ENCODE assay signal across 9 mouse cellular contexts in genomic region chr14:22783211-22784161, GRCm38 (mm10).
DNase-seq lines count a peak whose midpoint lies in the region; ATAC-seq lines count a peak whose summit lies in the region.
"Had no signal": no experiment of that assay in that cellular context is flagged by ENCODE, and none has a peak within 500 bp of the region (broad histone marks: within the 10 kb centered on the region; RNA-seq: fewer than 3 reads in every experiment).

No protein-coding gene starts in this region.

- peaks cover 14% of the 10 kb centered on the region for H3K4me1 ChIP-seq in hindbrain, embryonic 15.5 days (replicated peaks)
- H3K4me1 ChIP-seq in lung, embryonic 16.5 days (replicated peaks; ENCODE audit: control insufficient read depth, insufficient read depth, low read length), result peaks cover 14% of the 10 kb centered on the region
- peaks cover 16% of the 10 kb centered on the region for H3K4me1 ChIP-seq in stomach, embryonic 16.5 days (ENCODE audit: control insufficient read depth, insufficient read depth, low read length)
- H3K4me1 ChIP-seq: liver, embryonic 15.5 days had no signal

- DNase-seq in 416B (ENCODE audit: low read depth) (peak; percentile 15), MN1 (ENCODE audit: low spot score) (peak; percentile 58)
- DNase-seq in cerebellum, adult 9-10 months, result no peak
- DNase-seq in left cerebral cortex, adult 18-20 months (ENCODE audit: low spot score in 2 of 2), result no peak
- DNase-seq in thymus, adult 18-20 months, result no peak

- no peaks in the 10 kb centered on the region for H3K9me3 ChIP-seq in hindbrain, embryonic 15.5 days
- no peaks in the 10 kb centered on the region for H3K9me3 ChIP-seq in lung, embryonic 16.5 days (ENCODE audit: control insufficient read depth, low read length)
- no peaks in the 10 kb centered on the region for H3K9me3 ChIP-seq in stomach, embryonic 16.5 days (replicated peaks; ENCODE audit: control insufficient read depth, low read length)
- H3K9me3 ChIP-seq: liver, embryonic 15.5 days had no signal

- H3K4me2 ChIP-seq in hindbrain, embryonic 15.5 days, result no peak overlapping the region
- H3K4me2 ChIP-seq in lung, embryonic 16.5 days (ENCODE audit: low read depth, low read length), result peak overlapping the region; percentile 37
- H3K4me2 ChIP-seq in stomach, embryonic 16.5 days (ENCODE audit: low read depth, low read length), result peak overlapping the region; percentile 23
- H3K4me2 ChIP-seq: liver, embryonic 15.5 days had no signal

- H3K4me3 ChIP-seq in hindbrain, embryonic 15.5 days, result no peak overlapping the region
- 0 out of 2 replicates have a peak overlapping the region, but pooled peaks have one; percentile 9 for H3K4me3 ChIP-seq in lung, embryonic 16.5 days (ENCODE audit: low read length)
- H3K4me3 ChIP-seq in stomach, embryonic 16.5 days (replicated peaks; ENCODE audit: low read length), result no peak overlapping the region
- H3K4me3 ChIP-seq: liver, embryonic 15.5 days had no signal

- H3K9ac ChIP-seq in hindbrain, embryonic 15.5 days, result no peak overlapping the region
- H3K9ac ChIP-seq in lung, embryonic 16.5 days (ENCODE audit: low read length), result peak overlapping the region; percentile 22; the same call in 1 of the 2 replicates
- H3K9ac ChIP-seq in stomach, embryonic 16.5 days (ENCODE audit: low read length), result peak overlapping the region; percentile 40; the same call in 1 of the 2 replicates
- H3K9ac ChIP-seq: liver, embryonic 15.5 days had no signal

- 27% methylated on average over 15 of the region's 15 CpGs for WGBS in hindbrain, embryonic 15.5 days
- 10% methylated on average over 15 of the region's 15 CpGs for WGBS in lung, embryonic 16.5 days
- 6% methylated on average over 15 of the region's 15 CpGs for WGBS in stomach, embryonic 16.5 days

- H3K36me3 ChIP-seq in hindbrain, embryonic 15.5 days, result no peaks in the 10 kb centered on the region
- no peaks in the 10 kb centered on the region for H3K36me3 ChIP-seq in lung, embryonic 16.5 days (ENCODE audit: control insufficient read depth, insufficient read depth, low read length)
- no peaks in the 10 kb centered on the region for H3K36me3 ChIP-seq in stomach, embryonic 16.5 days (ENCODE audit: control insufficient read depth, insufficient read depth, low read length)
- H3K36me3 ChIP-seq: liver, embryonic 15.5 days had no signal

- H3K27ac ChIP-seq in hindbrain, embryonic 15.5 days (replicated peaks), result 0 out of 2 replicates have a peak overlapping the region, but pooled peaks have one; percentile 2
- peak overlapping the region; percentile 85 for H3K27ac ChIP-seq in lung, embryonic 16.5 days (ENCODE audit: low read length)
- peak overlapping the region; percentile 92 for H3K27ac ChIP-seq in stomach, embryonic 16.5 days (ENCODE audit: low read length)
- H3K27ac ChIP-seq: liver, embryonic 15.5 days had no signal

- no peaks in the 10 kb centered on the region for H3K27me3 ChIP-seq in hindbrain, embryonic 15.5 days
- no peaks in the 10 kb centered on the region for H3K27me3 ChIP-seq in lung, embryonic 16.5 days (ENCODE audit: control insufficient read depth, insufficient read depth, low read depth, low read length)
- no peaks in the 10 kb centered on the region for H3K27me3 ChIP-seq in stomach, embryonic 16.5 days (ENCODE audit: control insufficient read depth, insufficient read depth, low read length)
- H3K27me3 ChIP-seq: liver, embryonic 15.5 days had no signal

- ATAC-seq in hindbrain, embryonic 15.5 days (ENCODE audit: low FRiP score, low read depth), result peak; percentile 71
- ATAC-seq in lung, embryonic 16.5 days (ENCODE audit: low read depth), result peak; percentile 97
- ATAC-seq in stomach, embryonic 16.5 days (ENCODE audit: insufficient read depth, low FRiP score), result peak; percentile 84

Comparison
In these comparisons a context has a peak if more than half of its experiments do, and no peak if none do; other contexts are left out.
1. DNase-seq: peak in 416B (single experiment) and MN1 (single experiment); none in cerebellum, adult 9-10 months (single experiment), left cerebral cortex, adult 18-20 months (0 of 2) and thymus, adult 18-20 months (0 of 2).
2. H3K27ac ChIP-seq: peak in every context shown above with its lines; median percentile 92 in stomach, embryonic 16.5 days; 85 in lung, embryonic 16.5 days; 2 in hindbrain, embryonic 15.5 days.
3. Peak in every context shown above with its lines, with median percentiles within 50 percentile points of each other: ATAC-seq.